Mouse (Mus musculus) T-helper 2 cell (primary cell): ENCODE data around the gene Snx25.
"Not testable (repeated sequence)": the region's sequence is repeated elsewhere in the genome, so short reads cannot be mapped to it uniquely, and the experiment has no call there.

Experiments used
- in situ Hi-C: fragments of 300-600 bp; cut with MboI, MseI; formaldehyde crosslinking; loops from one replicate; pipeline ENCODE4 v1.15.1; 2025; ENCODE audit warnings: high pct_unique_total_duplicates

The Snx25 gene

GRCm38 (mm10) chr8:46137843-46138596, 13.9 kb downstream of the Snx25 start:
- in situ Hi-C loops: loop anchor here (25.0 kb wide), 1 partner anchor 801 kb away; the partner anchor contains the start of gene Cyp4v3

GRCm38 (mm10) chr8:46137336-46137735, 14.6 kb downstream of the Snx25 start:
- in situ Hi-C loops: loop anchor here (25.0 kb wide), 1 partner anchor 800 kb away; the partner anchor contains the start of gene Cyp4v3

DNA sequence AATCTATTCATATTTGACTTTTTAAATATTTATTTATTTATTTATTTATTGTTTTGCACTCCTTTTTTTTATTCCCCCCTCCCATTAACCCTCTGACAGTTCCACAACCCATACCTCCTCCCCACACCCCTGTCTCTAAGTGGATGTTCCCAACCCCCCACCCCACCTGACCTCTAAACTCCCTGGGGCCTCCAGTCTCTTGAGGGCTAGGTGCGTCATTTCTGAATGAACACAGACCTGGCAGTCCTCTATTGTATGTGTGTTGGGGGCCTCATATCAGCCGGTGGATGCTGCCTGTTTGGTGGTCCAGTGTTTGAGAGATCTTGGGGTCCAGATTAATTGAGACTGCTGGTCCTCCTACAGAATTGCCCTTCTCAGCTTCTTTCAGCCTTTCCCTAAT, 16.4 kb downstream of the Snx25 start:
- in situ Hi-C loops: loop anchor here (25.0 kb wide), 1 partner anchor 798 kb away; the partner anchor contains the start of gene Cyp4v3

GRCm38 (mm10) chr8:46130426-46130825, 21.5 kb downstream of the Snx25 start:
- in situ Hi-C loops: loop anchor here (25.0 kb wide), 1 partner anchor 793 kb away; the partner anchor contains the start of gene Cyp4v3

GRCm38 (mm10) chr8:46122498-46122897, 29.5 kb downstream of the Snx25 start:
- in situ Hi-C loops: no loop called here

DNA sequence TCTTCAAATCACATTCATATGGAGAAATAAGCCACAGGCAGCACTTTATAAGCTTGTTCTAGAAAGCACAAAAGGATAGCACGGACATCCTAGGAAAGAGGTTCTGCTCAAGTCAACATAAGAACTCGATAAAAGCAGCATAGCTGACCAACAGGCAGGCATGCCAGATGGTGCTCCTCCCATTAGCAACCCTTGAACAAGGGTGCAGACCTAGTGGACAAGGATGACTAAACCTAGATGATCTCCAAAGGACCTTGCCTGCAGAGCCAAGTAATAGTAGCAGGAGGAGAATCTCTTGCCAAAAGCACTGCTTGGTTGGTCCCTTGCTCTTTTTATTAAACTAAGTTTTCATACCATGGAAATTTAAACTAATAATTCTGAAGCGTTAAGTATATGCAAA, 32.8 kb downstream of the Snx25 start:
- in situ Hi-C loops: no loop called here

DNA sequence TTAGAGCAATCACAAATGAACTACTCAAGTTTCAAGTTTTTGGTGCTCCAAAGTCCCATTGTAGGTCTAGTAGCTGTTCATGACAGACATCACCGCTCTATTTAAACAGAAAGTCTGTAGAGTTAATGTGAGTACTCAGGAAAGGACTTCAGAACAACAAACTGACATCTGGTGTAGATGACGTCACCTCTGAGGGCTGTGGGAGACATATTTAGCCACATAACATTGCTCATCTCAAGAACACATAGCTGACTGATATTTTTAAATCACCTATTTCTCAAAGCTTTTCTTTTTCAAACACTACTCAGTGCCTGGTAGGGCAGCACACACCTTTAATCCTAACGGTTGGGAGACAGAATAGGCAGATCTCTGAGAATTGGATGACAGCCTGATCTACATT, 34.8 kb downstream of the Snx25 start:
- in situ Hi-C loops: no loop called here

DNA sequence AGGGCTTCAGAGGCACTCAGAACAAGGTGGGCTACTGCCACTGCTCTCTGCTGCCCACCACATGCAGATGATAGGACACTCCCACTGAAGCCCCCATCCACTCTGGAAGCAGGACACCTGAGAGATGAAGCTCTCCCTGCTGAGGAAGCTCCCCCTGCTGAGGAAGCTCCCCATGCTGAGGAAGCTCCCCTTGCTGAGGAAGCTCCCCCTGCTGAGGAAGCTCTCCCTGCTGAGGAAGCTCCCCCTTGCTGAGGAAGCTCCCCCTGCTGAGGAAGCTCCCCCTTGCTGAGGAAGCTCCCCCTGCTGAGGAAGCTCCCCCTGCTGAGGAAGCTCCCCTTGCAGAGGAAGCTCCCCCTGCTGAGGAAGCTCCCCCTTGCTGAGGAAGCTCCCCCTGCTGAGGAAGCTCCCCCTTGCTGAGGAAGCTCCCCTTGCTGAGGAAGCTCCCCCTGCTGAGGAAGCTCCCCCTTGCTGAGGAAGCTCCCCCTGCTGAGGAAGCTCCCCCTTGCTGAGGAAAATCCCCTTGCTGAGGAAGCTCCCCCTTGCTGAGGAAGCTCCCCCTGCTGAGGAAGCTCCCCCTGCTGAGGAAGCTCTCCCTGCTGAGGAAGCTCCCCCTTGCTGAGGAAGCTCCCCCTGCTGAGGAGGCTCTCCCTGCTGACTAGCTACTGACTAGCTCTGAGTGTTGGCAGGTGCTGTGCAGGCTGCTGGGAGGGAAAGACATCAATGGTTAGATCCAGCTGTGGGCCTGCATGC, 38.4 kb downstream of the Snx25 start:
- in situ Hi-C loops: not testable (repeated sequence)

GRCm38 (mm10) chr8:46107690-46108089, 44.3 kb downstream of the Snx25 start:
- in situ Hi-C loops: no loop called here

DNA sequence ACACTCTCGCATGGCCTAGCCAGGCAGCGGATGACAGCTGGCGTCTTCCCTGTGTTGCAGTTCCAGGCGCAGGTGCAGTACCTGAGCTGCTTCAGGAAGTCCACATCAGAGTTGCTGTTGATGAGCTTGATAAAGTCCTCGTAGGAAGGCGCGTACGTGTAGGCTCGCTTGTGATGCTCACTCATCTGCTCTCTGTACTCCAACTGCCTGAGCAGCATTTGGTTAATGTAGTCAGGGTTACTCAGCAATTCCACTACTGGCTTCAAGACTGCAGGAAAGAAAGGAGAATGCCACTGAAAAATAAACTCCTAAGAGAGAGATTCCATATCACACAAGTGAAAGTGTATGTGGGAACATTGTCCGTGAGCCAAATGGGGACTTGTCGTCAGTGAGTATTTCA, 48.5 kb downstream of the Snx25 start:
- in situ Hi-C loops: no loop called here

DNA sequence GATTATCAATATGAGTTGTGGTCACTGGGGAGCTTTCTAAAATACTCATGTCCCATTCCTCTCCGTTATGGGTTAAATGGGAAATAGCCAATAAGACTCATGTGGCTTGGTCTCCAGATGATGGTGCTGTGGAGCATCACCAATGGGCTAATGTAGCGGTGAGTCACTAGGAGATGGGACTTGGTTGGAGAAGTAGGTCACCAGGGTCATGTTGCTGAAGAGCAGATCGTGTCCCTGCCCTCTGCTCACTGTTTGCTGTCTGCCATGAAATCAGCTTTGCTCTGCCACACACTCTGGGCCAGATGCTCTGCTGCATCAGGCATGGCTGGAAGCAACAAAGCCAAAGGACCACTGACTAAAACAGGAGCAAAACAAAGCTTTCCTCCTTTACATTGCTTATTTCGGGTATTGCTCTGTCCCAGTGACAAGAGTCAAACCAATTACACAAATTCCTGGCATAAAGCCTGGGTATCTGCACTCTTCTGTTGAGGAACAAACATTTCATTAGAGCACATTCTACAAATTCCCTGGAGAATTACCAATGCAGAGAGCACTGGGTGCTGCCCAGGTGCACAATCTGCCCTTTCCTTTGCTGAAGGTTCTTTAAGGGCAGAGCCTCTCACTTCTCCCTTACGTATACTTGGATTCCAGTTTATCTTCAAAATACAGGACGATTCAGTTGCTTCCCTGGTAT, 59.1 kb downstream of the Snx25 start:
- in situ Hi-C loops: no loop called here

GRCm38 (mm10) chr8:46083141-46083540, 68.8 kb downstream of the Snx25 start:
- in situ Hi-C loops: loop anchor here (10.0 kb wide), 1 partner anchor 922 kb away; no protein-coding TSS in a partner anchor

DNA sequence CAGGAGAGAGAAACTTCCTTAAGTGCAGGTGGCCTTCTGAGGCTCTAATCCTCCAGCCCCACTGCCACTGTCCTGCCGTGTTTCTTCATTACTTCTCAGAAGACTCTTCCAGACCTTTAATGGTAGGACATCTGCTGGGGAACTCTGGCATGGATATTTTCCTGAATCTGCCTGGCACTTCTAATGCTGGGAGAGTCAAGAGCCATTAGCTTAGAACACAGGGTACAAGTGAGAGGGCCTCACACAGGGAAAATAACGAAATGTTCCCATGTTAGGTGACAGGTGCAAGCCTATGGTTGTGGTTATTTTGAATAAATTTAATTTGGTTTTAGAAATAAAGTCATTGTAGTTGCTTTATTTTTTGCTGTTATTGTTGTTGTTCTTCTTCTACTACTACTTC, 70.9 kb downstream of the Snx25 start:
- in situ Hi-C loops: loop anchor here (10.0 kb wide), 1 partner anchor 924 kb away; no protein-coding TSS in a partner anchor

DNA sequence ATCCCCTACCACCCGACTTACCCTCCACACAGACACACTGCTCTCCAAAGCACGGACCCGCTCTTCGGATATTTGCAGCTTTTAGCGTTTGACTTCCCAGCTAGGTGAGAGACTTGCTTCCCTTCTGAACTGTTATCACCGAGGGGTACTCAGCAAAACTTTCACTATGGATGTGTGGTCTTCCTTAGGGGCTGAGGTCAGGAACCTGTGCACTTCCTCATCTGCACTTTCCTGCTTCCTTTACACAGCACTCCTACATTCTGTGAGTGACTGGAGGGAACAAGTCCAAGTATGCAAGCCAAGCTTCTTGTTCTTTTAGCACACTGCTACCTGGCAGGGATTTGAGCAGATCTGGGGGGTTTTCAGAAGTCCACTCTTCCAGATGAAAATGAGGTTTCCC, 73.1 kb downstream of the Snx25 start:
- in situ Hi-C loops: no loop called here

DNA sequence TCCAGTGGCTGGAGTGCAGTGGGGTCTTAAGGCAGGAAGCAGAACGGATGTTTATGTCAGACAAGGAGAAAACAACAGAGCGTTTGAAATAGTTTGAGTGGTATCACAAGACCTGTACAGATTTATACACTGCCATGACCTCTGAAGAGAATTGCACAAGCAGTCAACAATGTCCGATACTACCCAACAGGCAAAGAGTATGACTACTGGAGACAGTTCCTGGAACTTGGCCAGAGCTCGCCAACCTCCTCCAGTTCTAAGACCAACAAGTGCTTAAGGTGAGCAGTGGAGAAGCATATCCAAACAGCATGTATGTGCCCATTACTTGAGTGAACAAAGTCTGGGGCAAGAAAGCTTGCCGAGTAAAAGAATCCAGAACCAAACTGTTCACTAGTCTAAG, 76.7 kb downstream of the Snx25 start:
- in situ Hi-C loops: no loop called here

DNA sequence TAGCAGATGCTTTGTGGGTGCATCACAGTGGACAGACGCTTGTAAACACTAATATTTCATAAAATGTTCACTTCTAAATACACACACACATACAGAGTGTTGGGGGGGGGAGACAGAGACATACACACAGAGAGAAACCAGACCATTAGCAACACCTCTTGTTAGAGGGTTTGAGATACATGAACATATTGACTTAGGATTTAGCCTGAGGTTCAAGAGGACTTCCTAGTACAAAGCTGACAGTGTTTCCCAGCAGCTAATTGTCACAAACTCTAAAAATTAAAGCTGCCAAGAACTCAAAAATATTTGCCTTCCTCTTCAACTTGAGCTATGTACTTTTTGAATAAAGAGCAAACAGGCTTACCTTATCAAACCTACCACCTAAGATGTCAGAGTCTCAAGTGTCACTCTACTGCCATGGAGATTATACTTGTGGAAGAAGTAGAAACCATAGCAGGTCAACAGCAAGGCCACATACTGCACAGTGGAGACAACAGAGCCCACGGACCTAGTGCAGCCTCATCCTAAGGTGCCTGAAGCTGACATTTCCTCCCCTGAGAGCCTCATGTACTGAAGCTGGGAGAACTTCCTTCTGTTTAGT, 78.3 kb downstream of the Snx25 start:
- in situ Hi-C loops: no loop called here

GRCm38 (mm10) chr8:46072798-46073197, 79.2 kb downstream of the Snx25 start:
- in situ Hi-C loops: no loop called here

DNA sequence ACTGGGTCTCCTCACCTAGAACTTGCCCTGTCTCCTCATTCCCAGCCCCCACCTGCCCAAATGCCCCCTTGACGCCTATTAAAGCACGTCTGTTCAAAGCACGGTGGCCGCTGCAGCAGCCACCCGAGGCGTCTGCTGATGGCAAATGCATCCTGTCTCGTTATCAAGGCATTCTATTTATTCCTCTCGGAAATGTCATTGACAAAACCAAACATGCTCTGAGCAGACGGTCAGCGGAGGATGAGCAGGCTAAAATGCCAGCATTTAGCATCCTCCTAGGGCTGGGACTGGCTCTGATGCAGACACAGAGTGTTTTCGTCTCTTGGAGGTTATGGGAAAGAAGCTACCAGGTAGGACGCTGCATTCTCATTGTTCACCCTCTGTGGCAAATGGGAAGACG, 111.7 kb downstream of the Snx25 start:
- in situ Hi-C loops: no loop called here

- in situ Hi-C loops: no loop called here
Observed at GRCm38 (mm10) chr8:46039666-46040065, 112.3 kb downstream of the Snx25 start.

DNA sequence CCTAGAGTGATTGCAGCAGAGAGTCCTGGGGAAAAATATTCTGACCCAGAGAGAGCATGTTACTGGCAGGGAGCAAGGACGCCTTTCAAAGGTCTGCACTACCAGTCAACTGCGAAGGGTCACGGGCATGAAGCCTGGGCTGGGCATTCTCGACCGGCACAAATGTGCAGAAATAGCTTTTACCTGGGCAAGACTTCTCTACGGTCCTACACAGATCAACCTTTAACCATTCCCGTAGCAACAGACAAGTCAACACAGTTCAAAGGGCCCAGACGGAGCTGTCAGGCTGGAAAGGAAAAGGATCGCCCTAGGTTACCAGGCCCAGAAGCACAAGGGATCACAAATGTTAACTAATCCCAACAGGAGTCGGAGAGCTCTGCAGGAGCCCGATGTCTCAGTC, 115.7 kb downstream of the Snx25 start:
- in situ Hi-C loops: no loop called here

DNA sequence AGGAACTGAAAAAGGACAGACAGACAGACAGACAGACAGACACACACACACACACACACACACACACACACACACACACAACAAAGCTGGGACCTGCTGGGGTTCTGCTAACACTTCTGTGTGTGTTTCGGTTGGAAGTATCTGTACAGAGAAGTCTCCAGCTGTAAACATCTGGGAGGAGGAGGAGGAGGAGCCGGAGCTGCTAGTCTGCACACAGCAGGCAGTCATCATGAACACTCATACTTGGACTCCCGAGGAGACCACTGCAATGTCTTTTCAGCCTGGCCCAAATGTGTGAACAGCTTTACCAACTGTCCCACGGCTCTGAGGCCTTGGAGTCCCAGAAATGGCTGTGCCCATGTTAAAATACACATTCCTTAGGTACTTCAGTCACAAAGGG, 127.6 kb downstream of the Snx25 start:
- in situ Hi-C loops: no loop called here

DNA sequence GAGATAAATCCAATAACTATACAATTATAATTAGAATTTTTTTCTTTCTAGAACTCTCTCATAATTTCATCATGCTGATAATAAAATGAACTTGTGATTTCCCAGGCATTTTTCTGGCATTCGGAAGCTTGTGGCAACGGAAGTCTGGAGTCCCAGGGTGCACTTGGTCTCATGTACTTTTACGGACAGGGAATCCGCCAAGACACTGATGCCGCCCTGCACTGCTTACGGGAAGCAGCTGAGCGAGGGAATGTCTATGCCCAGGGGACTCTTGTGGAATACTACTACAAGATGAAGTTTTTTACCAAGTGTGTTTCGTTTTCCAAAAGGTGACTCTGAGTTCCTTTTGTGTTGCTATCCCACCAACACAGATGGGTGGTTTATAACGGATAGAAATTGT, 129.2 kb downstream of the Snx25 start:
- in situ Hi-C loops: no loop called here
